Mouse (Mus musculus) midbrain, embryonic 10.5 days (tissue): ENCODE measurements around the gene Zfp286. TPM values are rescaled to one million over a fixed set of nuclear protein-coding genes. Genes with fewer than 3 reads are reported as not detected.

Source experiments
- DNase-seq: peaks from one replicate; pipeline ENCODE4 v3.0.0-alpha.2; 2017; ENCODE audit warnings: low spot score
- H3K27ac ChIP-seq: fragments of 300-500 bp; sonication (generic); replicated peaks from 2 replicates; pipeline ENCODE4 v1.5.1; 2016; ENCODE audit warnings: mild to moderate bottlenecking
- H3K27me3 ChIP-seq: fragments of 300-500 bp; sonication (generic); 2 replicates; pipeline ENCODE4 v1.6.1; 2016; ENCODE audit warnings: low read depth, mild to moderate bottlenecking; ENCODE audit not compliant: poor library complexity, severe bottlenecking
- H3K36me3 ChIP-seq: fragments of 300-500 bp; sonication (generic); 2 replicates; pipeline ENCODE4 v1.6.1; 2016; ENCODE audit warnings: mild to moderate bottlenecking, moderate library complexity
- H3K4me1 ChIP-seq: fragments of 300-500 bp; sonication (generic); 2 replicates; pipeline ENCODE4 v1.6.1; 2016
- H3K4me3 ChIP-seq: fragments of 300-500 bp; sonication (generic); 2 replicates; pipeline ENCODE4 v1.5.1; 2016; ENCODE audit warnings: mild to moderate bottlenecking, moderate library complexity
- H3K9me3 ChIP-seq: fragments of 300-500 bp; sonication (generic); replicated peaks from 2 replicates; pipeline ENCODE4 v1.6.1; 2016; ENCODE audit warnings: mild to moderate bottlenecking
- WGBS: fragments of 180-500 bp; shearing (Covaris S2); methylation state at CpG from one replicate; pipeline ENCODE4 v1.1.7; 2016; 5-methylcytosine and 5-hydroxymethylcytosine counted together
- polyA plus RNA-seq: library from polyadenylated mRNA; unstranded; fragments of >200 nt; fragmentation: Nextera tagmentation; extraction: Ambion mirVana; gene quantifications from 2 replicates; pipeline ENCODE4 v1.2.1, GENCODE M21; 2016

The Zfp286 gene
- polyA plus RNA-seq, 1 experiment from 2014 or later = 23.1 TPM

- Histone ChIP-seq H3K9me3 (no peaks in the 10 kb centered on the region), H3K4me1 (peaks cover 23% of the 10 kb centered on the region), H3K27me3 (no peaks in the 10 kb centered on the region), H3K36me3 (peaks cover 19% of the 10 kb centered on the region), H3K4me3 (no peak overlapping the region), H3K27ac (no peak overlapping the region)
- no peak for DNase-seq
- 81% methylated on average over 3 of the region's 3 CpGs for WGBS
These were observed 56.6 kb downstream of the Zfp286 start for GRCm38 (mm10) chr11:62732665-62733064.

- Histone ChIP-seq H3K4me3 (peak overlapping the region; percentile 77), H3K27me3 (no peaks in the 10 kb centered on the region), H3K9me3 (no peaks in the 10 kb centered on the region), H3K27ac (peak overlapping the region; percentile 95), H3K4me1 (peaks cover 23% of the 10 kb centered on the region), H3K36me3 (peaks cover 25% of the 10 kb centered on the region)
- no peak for DNase-seq
- WGBS = 12% methylated on average over 5 of the region's 5 CpGs
These were observed 57.3 kb downstream of the Zfp286 start for GRCm38 (mm10) chr11:62732022-62732387.

- Histone ChIP-seq H3K9me3 (no peaks in the 10 kb centered on the region), H3K4me3 (peak within 1 kb of the TSS; percentile 77), H3K36me3 (peaks cover 26% of the 10 kb centered on the region), H3K27ac (peak within 1 kb of the TSS; percentile 95), H3K4me1 (peaks cover 23% of the 10 kb centered on the region), H3K27me3 (no peaks in the 10 kb centered on the region)
- peak; percentile 96 for DNase-seq
- under 1% methylated on average over 48 of the region's 48 CpGs for WGBS
These were observed 57.8 kb downstream of the Zfp286 start, which contains the start of gene Zfp287 for GRCm38 (mm10) chr11:62731311-62732021. Zfp287 (minus strand) TSS chr11:62731905.

GRCm38 (mm10) chr11:62728276-62728675 lies 61.0 kb downstream of the Zfp286 start:
- Histone ChIP-seq H3K36me3 (peaks cover 58% of the 10 kb centered on the region), H3K4me3 (no peak overlapping the region), H3K27me3 (no peaks in the 10 kb centered on the region), H3K9me3 (no peaks in the 10 kb centered on the region), H3K27ac (no peak overlapping the region), H3K4me1 (peaks cover 23% of the 10 kb centered on the region)
- no peak for DNase-seq
- 95% methylated on average over 8 of the region's 8 CpGs for WGBS

GRCm38 (mm10) chr11:62710657-62711056 lies 78.6 kb downstream of the Zfp286 start:
- H3K27ac ChIP-seq = no peak overlapping the region
- H3K4me1 ChIP-seq = no peaks in the 10 kb centered on the region
- DNase-seq = no peak
- no peak overlapping the region for H3K4me3 ChIP-seq
- H3K36me3 ChIP-seq = peaks cover 59% of the 10 kb centered on the region
- H3K27me3 ChIP-seq = no peaks in the 10 kb centered on the region
- WGBS = 95% methylated on average over 5 of the region's 5 CpGs
- no peaks in the 10 kb centered on the region for H3K9me3 ChIP-seq

- Histone ChIP-seq H3K27me3 (no peaks in the 10 kb centered on the region), H3K27ac (no peak overlapping the region), H3K36me3 (peaks cover 38% of the 10 kb centered on the region), H3K4me3 (no peak overlapping the region), H3K4me1 (no peaks in the 10 kb centered on the region), H3K9me3 (no peaks in the 10 kb centered on the region)
- DNase-seq = no peak
- 85% methylated on average over 7 of the region's 7 CpGs for WGBS
These were observed 81.0 kb downstream of the Zfp286 start for GRCm38 (mm10) chr11:62708252-62708651.

- H3K36me3 ChIP-seq = peaks cover 18% of the 10 kb centered on the region; the same call in 1 of the 2 replicates
- DNase-seq = no peak
- WGBS = 89% methylated on average over 2 of the region's 2 CpGs
- no peaks in the 10 kb centered on the region for H3K27me3 ChIP-seq
- H3K9me3 ChIP-seq = no peaks in the 10 kb centered on the region
- H3K4me3 ChIP-seq = no peak overlapping the region
- no peak overlapping the region for H3K27ac ChIP-seq
- H3K4me1 ChIP-seq = no peaks in the 10 kb centered on the region
These were observed 83.1 kb downstream of the Zfp286 start for GRCm38 (mm10) chr11:62706141-62706540.

Other genes starting within 250 kb of the Zfp286 start
- gene Ubb, start 238.3 kb downstream of the Zfp286 start, polyA plus RNA-seq = 3,322 and 3,606 TPM in 2 replicates
- 3.5 and 6.4 TPM in 2 replicates for gene Trpv2, start 215.0 kb downstream of the Zfp286 start, polyA plus RNA-seq
- 10.6 and 10.8 TPM in 2 replicates for gene Lrrc75a, start 140.9 kb downstream of the Zfp286 start, polyA plus RNA-seq
- 38.7 and 40.9 TPM in 2 replicates for gene Mmgt2, start 140.8 kb downstream of the Zfp286 start, polyA plus RNA-seq
- gene Zfp287, start 57.6 kb downstream of the Zfp286 start, polyA plus RNA-seq = 13.8 and 16.5 TPM in 2 replicates
- gene Gm10428, start 36.4 kb downstream of the Zfp286 start, polyA plus RNA-seq = not detected in 2 replicates
- gene Trim16, start 30.8 kb upstream of the Zfp286 start, polyA plus RNA-seq = 2.4 and 4.3 TPM in 2 replicates
- gene Fbxw10, start 57.6 kb upstream of the Zfp286 start, polyA plus RNA-seq = 0.41 and 0.62 TPM in 2 replicates
- 43.1 and 48.3 TPM in 2 replicates for gene Tvp23b, start 90.0 kb upstream of the Zfp286 start, polyA plus RNA-seq
- gene Cdrt4, start 161.7 kb upstream of the Zfp286 start, polyA plus RNA-seq = not detected in 2 replicates